Mouse (Mus musculus): ENCODE measurements around the gene Gm20441. TPM values are rescaled to one million over a fixed set of nuclear protein-coding genes. Genes with fewer than 3 reads are reported as not detected.

Gene Gm20441
- polyA plus RNA-seq (2012; ENCODE audit: insufficient read depth, insufficient read length, missing spikeins), result not detected in 2 replicates

DNA sequence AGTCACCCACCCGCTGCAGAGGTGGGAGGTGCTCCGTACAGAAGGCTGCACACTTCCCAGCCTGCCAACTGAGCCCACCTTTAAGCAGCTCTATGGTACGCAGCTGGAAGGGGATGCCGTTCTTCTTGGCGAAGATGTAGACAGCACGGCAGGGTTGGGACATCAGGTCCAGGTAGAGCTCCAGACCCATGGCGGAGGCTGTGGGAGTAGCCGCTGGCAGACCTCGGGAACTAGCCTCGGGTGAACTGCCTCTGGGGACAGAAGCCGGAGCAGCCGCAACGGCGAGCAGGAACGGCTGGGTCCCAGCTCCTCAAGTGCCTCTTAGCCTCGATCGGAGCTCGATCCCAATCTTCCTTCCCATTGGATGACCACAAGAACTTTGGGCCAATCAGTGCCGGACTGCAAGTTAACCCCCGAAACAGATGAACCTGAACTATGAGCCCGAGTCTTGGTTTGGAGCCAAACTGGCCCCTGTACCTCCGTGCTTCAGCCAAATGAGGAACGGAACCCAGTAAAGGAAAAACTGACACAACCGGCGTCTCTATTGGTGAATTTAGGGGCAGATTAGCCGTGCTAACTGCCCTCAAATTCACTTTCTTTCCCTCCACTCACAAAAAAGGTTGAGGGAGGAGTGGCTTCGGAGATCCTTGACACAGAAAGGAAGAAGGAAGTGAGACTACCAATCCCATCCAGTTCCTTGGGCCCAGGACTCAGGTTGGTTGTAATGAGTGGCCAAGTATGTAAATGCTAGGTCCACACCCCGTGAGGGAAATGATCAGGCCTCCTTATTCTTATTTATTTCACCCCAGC is at the start of gene Gm20441, which contains the start of gene Gstt3:
Gm20441 (minus strand) TSS at position 186 of the 810 bp plus-strand sequence.
Gstt3 (minus strand) TSS at position 646 of the 810 bp plus-strand sequence.
- H3K4me3 ChIP-seq (ENCODE audit: insufficient read depth, low read depth, low read length), result peak within 1 kb of the TSS; percentile 62
- H3K4me1 ChIP-seq (ENCODE audit: control insufficient read depth, insufficient read depth, insufficient read length, low read length), result peaks cover 5% of the 10 kb centered on the region; the same call in 1 of the 2 replicates
- H3K27ac ChIP-seq (replicated peaks; ENCODE audit: low read depth, low read length), result peak within 1 kb of the TSS; percentile 72

DNA sequence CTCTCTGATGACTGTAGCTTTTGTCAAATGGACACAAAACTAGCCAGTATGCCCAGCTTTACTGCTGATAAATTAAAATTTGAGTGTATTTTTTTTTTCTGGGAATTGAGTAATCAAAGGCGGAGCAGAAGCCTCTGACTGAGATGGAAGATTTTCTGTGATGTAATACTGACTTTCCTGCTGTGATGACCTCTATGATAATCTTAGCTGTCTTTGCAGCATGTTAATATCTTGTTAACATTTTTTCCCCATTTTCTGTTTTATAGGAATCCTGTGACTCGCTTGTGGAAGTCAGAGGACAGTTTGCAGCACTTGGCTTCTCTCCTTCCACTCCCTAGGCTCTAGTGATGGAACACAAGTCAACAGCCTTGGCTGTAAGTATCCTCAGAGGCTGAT is 49.5 kb upstream of the Gm20441 start:
- no peak overlapping the region; the same call in 1 of the 2 replicates for H3K27ac ChIP-seq (replicated peaks; ENCODE audit: low read depth, low read length)
- H3K4me1 ChIP-seq (ENCODE audit: control insufficient read depth, insufficient read depth, insufficient read length, low read length), result peaks cover 12% of the 10 kb centered on the region
- no peak overlapping the region for H3K4me3 ChIP-seq (ENCODE audit: insufficient read depth, low read depth, low read length)

DNA sequence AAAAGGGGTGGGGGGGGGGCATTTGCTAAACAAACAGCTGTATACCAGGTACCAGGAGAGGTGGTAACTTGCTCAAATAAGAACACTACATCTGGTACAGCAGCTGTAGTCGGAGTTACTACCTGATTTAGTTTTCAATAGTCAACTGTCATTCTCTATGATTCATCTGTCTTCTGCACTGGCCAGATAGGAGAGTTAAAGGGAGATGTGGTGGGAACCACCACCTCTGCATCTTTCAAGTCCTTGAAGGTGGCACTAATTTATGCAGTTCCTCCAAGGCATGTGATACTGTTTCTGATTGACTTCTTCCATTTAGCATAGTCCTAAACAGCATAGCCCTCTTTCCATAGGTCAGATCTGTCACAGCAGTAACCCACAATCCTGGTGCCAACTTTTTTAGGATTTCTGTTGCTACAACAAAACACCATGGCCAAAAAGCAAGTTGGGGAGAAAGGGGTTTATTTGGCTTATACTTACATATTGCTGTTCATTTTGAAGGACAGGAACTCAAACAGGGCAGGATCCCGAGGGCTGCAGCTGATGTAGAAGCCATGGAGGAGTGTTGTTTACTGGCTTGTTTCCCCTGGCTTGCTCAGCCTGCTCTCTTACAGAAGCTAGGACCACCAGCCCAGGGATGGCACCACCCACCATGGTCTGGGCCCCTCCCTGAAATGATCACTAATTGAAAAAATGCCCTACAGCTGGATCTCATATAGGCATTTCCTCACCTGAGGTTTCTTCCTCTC is 48.9 kb upstream of the Gm20441 start:
- Histone ChIP-seq H3K4me1 (ENCODE audit: control insufficient read depth, insufficient read depth, insufficient read length, low read length) (peaks cover 12% of the 10 kb centered on the region), H3K4me3 (ENCODE audit: insufficient read depth, low read depth, low read length) (no peak overlapping the region), H3K27ac (replicated peaks; ENCODE audit: low read depth, low read length) (no peak overlapping the region)

DNA sequence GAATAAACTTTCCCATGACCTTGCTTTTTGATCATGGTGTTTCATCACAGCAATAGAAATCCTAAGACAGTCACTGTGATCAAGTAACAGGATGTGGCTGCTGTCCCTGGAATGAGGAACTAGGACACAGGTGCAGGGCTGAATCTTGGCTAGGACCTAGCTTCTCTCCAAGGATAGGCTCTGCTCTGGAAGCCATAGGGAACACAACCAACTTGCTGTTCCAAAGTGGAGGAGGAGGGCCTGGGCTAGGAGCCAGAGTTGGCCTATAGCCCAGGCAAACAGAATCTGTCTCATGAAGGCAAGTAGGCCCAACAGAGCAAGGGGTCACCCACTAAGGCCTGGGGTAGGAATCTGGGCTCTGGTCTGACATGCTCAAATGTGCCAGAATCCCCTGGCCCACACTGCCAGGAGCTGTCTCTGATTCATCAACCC is 47.8 kb upstream of the Gm20441 start:
- H3K27ac ChIP-seq (replicated peaks; ENCODE audit: low read depth, low read length), result peak overlapping the region; percentile 76
- H3K4me3 ChIP-seq (ENCODE audit: insufficient read depth, low read depth, low read length), result no peak overlapping the region
- H3K4me1 ChIP-seq (ENCODE audit: control insufficient read depth, insufficient read depth, insufficient read length, low read length), result peaks cover 12% of the 10 kb centered on the region

DNA sequence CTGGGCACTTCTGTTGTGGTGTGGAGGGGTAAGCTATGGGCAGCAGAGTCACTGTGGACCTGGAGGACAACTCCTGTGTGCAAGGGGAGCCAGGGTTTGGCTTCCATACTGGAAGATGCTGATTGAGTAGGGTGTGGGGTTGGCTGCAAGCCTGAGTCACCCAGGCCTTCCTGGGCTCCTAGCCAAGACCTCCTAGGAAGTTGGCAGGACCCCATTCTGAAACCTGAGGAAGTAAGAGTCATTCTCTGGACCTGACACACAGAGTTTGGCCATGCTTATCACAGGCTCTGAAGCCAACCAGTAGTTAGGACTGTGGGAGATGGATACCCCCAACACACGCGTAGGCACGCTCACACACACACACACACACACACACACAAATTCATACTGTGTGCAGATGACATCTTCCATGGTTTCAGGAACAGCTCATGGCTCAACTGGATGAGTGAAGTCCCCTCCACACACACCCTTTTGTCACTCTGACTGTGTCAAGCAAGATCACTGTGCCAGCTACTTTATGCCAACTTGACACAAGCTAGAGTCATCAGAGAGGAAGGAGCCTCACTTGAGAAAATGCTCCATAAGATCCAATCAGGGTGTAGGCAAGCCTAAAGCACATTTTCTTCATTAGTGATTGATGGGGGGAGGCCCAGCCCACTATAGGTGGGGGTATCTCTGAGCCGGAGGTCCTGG is 47.1 kb upstream of the Gm20441 start:
- Histone ChIP-seq H3K4me1 (ENCODE audit: control insufficient read depth, insufficient read depth, insufficient read length, low read length) (peaks cover 12% of the 10 kb centered on the region), H3K4me3 (ENCODE audit: insufficient read depth, low read depth, low read length) (no peak overlapping the region), H3K27ac (replicated peaks; ENCODE audit: low read depth, low read length) (0 out of 2 replicates have a peak overlapping the region, but pooled peaks have one; percentile 6)

DNA sequence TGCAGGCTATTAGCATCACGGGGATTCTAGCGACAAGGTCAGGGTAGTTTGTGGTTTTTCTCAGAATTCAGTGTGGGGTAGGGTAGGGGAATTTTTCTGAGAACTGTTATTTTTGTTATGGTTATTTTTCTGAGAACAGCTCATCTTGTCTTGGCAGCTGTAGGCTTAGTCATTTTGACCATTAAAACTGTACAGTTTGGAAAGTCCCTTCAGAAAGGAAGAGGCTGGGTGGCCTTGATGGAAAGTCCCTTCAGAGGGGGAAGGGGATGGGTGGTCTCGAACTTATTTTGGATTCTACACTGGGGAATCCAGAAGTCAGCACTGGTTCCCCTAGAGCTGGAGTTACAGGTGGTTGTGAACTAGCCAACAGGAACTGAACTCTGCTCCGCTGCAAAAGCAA is 43.8 kb upstream of the Gm20441 start:
- peaks cover 12% of the 10 kb centered on the region for H3K4me1 ChIP-seq (ENCODE audit: control insufficient read depth, insufficient read depth, insufficient read length, low read length)
- no peak overlapping the region for H3K27ac ChIP-seq (replicated peaks; ENCODE audit: low read depth, low read length)
- H3K4me3 ChIP-seq (ENCODE audit: insufficient read depth, low read depth, low read length), result no peak overlapping the region

DNA sequence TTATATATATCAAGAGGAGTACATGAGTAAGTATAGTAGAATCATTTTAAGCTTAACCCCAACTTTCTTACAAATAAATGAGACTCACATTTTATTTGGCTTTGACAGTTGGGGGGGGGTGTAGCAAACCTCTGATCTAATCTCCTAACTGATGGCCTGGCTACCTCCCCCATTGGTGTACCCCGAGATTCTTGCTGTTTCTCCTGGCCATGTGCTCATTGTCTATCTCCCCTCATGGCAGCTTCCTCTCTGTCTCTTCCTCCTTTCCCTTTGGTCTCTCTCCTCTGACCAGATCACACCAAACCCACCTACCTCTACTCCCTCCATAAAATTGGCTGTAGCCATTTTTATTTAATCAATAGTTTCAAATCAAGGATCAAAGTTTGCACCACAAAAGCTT is 43.0 kb upstream of the Gm20441 start:
- Histone ChIP-seq H3K4me3 (ENCODE audit: insufficient read depth, low read depth, low read length) (no peak overlapping the region), H3K27ac (replicated peaks; ENCODE audit: low read depth, low read length) (no peak overlapping the region), H3K4me1 (ENCODE audit: control insufficient read depth, insufficient read depth, insufficient read length, low read length) (peaks cover 11% of the 10 kb centered on the region)

DNA sequence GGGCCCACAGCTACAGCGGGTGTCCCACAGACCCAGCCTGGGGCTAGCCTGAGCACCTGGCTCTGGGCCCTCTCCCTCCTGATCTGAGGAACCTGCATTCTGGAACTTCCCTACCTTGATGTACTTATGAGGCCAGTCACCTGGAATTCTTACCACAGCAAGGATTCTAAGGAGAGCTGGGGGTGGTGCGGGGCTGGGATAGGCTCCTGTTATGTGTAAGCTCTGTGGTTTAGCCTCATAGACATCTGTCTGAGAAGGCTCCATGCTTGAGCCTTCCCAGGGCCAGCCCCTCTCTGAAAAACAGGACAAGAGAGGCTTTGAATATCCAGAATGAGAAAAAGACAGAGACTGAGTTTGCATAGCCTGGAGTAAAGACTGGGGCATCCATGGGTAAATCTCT is 41.7 kb upstream of the Gm20441 start, which contains the start of gene Gstt4:
Gstt4 (minus strand) TSS at position 101 of the 400 bp plus-strand sequence.
- Histone ChIP-seq H3K27ac (replicated peaks; ENCODE audit: low read depth, low read length) (no peak within 1 kb of the TSS), H3K4me1 (ENCODE audit: control insufficient read depth, insufficient read depth, insufficient read length, low read length) (peaks cover 3% of the 10 kb centered on the region), H3K4me3 (ENCODE audit: insufficient read depth, low read depth, low read length) (no peak within 1 kb of the TSS)

DNA sequence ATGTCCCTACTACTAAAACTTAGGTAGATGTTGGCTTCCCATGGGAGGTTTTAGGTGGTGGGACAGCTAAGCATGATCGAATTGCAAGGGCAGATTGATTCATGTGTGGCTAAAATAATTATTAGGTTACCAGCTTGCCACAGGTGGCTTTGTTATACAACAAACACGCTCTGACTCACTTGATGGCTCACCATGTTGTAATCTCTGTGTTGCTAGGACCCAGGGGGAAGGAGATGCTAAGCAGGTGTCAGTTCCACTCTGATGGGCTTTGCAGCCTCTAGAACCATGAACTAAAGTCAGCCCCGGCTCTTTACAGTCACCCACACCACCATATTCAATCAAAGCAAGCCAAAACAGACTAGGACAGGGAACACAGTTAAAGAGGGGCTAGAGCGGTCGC is 39.1 kb upstream of the Gm20441 start:
- Histone ChIP-seq H3K4me1 (ENCODE audit: control insufficient read depth, insufficient read depth, insufficient read length, low read length) (peaks cover 2% of the 10 kb centered on the region; the same call in 1 of the 2 replicates), H3K4me3 (ENCODE audit: insufficient read depth, low read depth, low read length) (no peak overlapping the region), H3K27ac (replicated peaks; ENCODE audit: low read depth, low read length) (no peak overlapping the region)

DNA sequence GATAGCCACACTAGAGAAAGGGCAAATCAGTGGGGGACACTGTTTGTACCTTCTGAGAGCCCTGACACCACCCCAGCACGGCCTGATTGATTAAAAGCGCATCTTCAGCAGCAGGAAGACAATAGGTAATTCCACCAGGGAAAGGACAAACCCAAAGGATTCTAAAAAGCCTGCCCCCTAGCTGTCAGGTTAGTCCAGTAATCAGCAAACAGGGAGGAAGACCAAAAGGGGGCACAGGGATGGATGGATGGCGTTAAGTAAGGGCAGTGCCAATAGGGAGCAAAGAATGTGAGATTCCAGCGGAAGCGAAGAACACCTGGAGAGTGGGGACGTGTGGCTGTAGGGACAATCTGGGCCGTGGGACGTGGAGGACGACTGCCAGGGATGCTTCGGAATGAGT is 37.9 kb upstream of the Gm20441 start:
- Histone ChIP-seq H3K4me3 (ENCODE audit: insufficient read depth, low read depth, low read length) (no peak overlapping the region), H3K27ac (replicated peaks; ENCODE audit: low read depth, low read length) (no peak overlapping the region), H3K4me1 (ENCODE audit: control insufficient read depth, insufficient read depth, insufficient read length, low read length) (peaks cover 2% of the 10 kb centered on the region; the same call in 1 of the 2 replicates)

DNA sequence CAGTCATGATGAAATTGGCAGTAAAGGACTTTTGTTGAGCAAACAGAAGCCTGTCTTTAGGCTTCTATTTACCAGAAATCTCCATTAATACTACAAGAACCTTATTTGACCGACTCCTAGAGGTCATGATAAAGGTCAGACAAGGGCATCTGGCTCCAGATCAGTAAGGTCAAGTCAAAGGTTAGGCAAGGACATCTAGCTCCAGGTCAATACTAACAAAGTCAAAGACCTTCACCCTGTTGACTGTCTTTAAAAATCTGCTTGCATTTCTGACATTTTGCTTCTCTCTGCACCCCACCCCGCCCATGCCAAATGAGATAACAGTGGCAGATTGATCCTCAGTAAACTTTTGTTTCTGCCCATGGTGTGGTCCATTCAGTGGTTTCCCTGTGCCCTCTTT is 23.5 kb upstream of the Gm20441 start:
- Histone ChIP-seq H3K4me3 (ENCODE audit: insufficient read depth, low read depth, low read length) (no peak overlapping the region), H3K4me1 (ENCODE audit: control insufficient read depth, insufficient read depth, insufficient read length, low read length) (no peaks in the 10 kb centered on the region), H3K27ac (replicated peaks; ENCODE audit: low read depth, low read length) (no peak overlapping the region)

DNA sequence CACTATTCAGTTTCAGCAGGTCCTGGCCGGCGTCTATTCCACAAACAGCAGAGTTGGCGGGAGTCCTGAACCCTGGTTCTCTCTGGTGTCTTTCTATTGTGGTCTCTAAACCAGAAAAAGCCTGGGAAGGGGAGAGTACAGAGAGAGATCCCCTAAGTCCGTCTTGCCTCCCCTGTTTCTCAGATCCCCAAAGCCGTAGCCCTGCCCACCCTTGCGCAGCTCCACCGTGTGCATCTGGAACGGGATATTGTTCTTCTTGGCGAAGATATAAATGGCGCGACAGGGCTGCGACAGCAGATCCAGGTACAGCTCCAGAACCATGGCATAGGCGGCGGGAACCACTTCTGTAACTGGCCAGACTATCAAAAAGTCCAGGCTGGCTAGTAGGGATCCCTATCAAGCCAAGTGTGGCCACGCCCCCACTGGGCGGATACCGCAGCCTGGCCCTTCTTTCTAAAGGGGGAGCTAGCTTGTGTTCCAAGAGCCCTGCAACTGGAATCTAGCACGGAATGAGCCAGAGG is 17.5 kb upstream of the Gm20441 start, which contains the start of gene Gstt1:
Gstt1 (minus strand) TSS at position 409 of the 521 bp plus-strand sequence.
- no peak within 1 kb of the TSS for H3K27ac ChIP-seq (replicated peaks; ENCODE audit: low read depth, low read length)
- H3K4me3 ChIP-seq (ENCODE audit: insufficient read depth, low read depth, low read length), result peak within 1 kb of the TSS; percentile 76

DNA sequence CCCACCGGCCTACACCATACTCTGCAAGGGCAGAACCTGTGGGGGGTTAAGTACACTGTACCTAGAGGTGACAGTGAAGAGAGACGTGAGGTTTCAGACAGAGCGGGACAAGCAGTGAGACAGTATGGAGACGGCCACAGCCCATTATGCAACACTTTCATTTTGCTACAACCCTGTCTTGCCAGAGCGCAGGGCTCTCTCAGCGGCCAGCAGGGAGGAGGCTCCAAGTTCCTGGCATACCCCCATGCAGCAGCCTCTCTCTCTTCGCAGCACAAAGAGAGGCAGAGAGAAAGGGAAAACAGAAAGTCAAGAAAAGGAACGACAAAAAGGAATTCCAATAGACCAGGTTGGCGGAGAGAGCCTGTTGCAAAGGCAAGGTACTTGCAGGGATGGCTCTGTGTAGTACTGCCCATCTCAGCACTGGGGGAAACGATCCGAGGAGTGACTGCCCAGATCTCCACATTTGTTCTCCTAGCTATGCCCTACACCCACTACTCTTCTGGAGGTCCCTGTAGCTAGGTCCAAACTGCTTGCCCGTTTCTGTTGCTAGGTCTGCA is 16.9 kb upstream of the Gm20441 start:
- H3K4me3 ChIP-seq (ENCODE audit: insufficient read depth, low read depth, low read length), result peak overlapping the region; percentile 76
- H3K4me1 ChIP-seq (ENCODE audit: control insufficient read depth, insufficient read depth, insufficient read length, low read length), result peaks cover 14% of the 10 kb centered on the region
- H3K27ac ChIP-seq (replicated peaks; ENCODE audit: low read depth, low read length), result no peak overlapping the region

More for the DNA sequence above, 17.5 kb upstream of the Gm20441 start, which contains the start of gene Gstt1:
- peaks cover 14% of the 10 kb centered on the region for H3K4me1 ChIP-seq (ENCODE audit: control insufficient read depth, insufficient read depth, insufficient read length, low read length)

DNA sequence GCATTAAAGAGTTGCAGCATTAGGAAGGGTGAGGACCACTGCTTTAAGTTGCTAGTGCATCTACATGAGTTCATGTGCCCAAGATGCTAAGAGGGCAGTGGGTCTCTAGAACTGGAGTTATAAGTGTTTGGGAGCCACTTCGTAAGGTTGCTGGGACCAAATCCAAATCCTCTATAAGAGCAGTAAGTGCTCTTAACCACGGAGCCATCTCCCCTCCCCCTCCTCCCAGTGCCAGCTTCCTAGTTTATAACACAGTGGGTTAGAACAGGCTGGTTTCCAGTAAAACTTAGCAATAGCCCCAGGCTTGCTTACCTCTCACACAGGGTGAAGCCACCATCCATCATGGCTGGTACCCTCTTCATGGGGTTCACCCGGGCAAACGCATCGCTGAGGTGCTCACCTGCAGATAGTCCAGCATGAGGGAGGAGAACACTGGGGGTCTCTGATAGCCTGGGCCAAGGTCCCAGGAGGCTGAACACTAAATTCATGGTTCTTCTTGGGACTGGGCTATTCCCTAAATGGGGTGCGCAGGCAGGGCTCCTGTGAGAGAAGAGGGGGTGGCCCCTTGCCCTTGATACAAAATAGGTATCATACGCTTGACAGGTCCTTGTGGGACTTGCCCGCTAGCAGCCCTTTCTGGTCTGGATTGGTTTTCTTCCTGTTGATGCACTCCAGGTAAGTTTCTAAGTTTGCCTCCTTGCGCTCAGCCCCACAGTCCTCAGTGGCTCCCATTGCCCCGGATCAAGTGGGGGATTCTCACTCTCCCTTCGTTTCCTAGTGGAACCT is 16.2 kb upstream of the Gm20441 start:
- Histone ChIP-seq H3K4me3 (ENCODE audit: insufficient read depth, low read depth, low read length) (peak overlapping the region; percentile 76), H3K27ac (replicated peaks; ENCODE audit: low read depth, low read length) (no peak overlapping the region), H3K4me1 (ENCODE audit: control insufficient read depth, insufficient read depth, insufficient read length, low read length) (peaks cover 14% of the 10 kb centered on the region)
